Mouse (Mus musculus) CD4-positive naive resting alpha-beta T cell, adult 57 days (primary cell): ENCODE data around the gene Bola3. TPM values are rescaled to one million over a fixed set of nuclear protein-coding genes. Genes with fewer than 3 reads are reported as not detected.

ENCODE experiments used
- total RNA-seq: library from RNA; stranded (reverse); gene quantifications from one replicate; pipeline ENCODE4 v1.2.4, GENCODE M21; 2023

The Bola3 gene
- total RNA-seq: 28.4 TPM

GRCm38 (mm10) chr6:83348873-83349272, at the start of gene Bola3:
Bola3 (plus strand) TSS chr6:83349147.

DNA sequence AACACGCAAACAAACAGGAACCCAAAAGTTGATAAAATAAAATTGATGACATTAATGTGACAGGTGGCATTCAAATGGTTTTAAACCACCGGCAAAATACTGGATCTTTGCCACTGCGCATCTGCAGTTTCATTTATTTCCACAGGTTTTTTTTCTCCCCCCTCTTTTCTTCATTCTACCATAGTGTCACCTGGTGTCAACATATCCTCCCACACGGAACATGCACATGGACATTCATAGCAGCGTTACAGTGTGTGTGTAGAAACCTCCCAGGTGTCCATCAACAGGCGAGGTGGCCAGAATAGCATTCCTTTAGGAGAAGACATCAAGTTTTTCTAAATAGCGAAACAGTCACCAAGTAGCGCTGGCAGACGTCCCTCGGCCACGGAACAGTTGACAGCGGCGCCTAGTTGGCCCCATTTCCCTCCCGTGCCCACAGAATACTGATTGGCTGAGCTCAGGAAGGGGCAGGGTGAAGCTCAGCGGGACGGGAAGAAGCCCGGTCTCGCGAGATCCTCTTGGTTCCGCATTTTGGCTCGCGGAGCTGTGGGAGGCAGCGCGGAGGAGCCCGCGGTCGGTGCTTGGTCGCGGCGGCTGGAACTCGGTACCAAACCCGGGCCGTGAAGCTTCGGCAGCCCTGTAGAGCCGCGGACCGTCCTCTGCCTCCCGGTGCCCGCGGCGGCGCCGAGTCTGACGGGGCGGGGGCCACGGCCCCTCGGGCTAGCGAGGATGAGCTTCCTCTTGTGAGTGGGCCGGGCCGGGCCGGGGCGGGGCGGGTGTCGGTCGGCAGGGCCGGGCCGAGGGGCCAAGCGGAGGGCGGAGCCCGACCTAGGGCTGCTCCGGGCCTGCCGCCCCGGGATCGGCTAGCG, 23.2 kb upstream of the Bola3 start, which contains the start of the genes Mthfd2 and Mob1a:
Mthfd2 (minus strand) TSS at position 384 of the 869 bp plus-strand sequence.
Mob1a (plus strand) TSS at position 492 of the 869 bp plus-strand sequence.

Other genes starting within 250 kb of the Bola3 start
- gene Ccdc142, start 247.5 kb upstream of the Bola3 start, total RNA-seq: 12.8 TPM
- gene Gm42688, start 247.5 kb upstream of the Bola3 start, total RNA-seq: 8.3 TPM
- gene Mrpl53, start 240.1 kb upstream of the Bola3 start, total RNA-seq: 28.2 TPM
- gene Mogs, start 233.7 kb upstream of the Bola3 start, total RNA-seq: 34.1 TPM
- 41.6 TPM for gene Wbp1, start 227.6 kb upstream of the Bola3 start, total RNA-seq
- gene Ino80b, start 223.7 kb upstream of the Bola3 start, total RNA-seq: 28.5 TPM
- gene Rtkn, start 213.7 kb upstream of the Bola3 start, total RNA-seq: not detected
- gene Wdr54, start 192.8 kb upstream of the Bola3 start, total RNA-seq: 0.53 TPM
- not detected for gene 1700003E16Rik, start 192.7 kb upstream of the Bola3 start, total RNA-seq
- gene Dctn1, start 183.2 kb upstream of the Bola3 start, total RNA-seq: 127 TPM
- not detected for gene Slc4a5, start 129.3 kb upstream of the Bola3 start, total RNA-seq
- 48.9 TPM for gene Mthfd2, start 23.2 kb upstream of the Bola3 start, total RNA-seq
- gene Mob1a, start 23.1 kb upstream of the Bola3 start, total RNA-seq: 97.1 TPM
- 191 TPM for gene Tet3, start 109.9 kb downstream of the Bola3 start, total RNA-seq
- 52.4 TPM for gene Dguok, start 157.8 kb downstream of the Bola3 start, total RNA-seq
- not detected for gene Actg2, start 187.1 kb downstream of the Bola3 start, total RNA-seq
- gene Stambp, start 223.6 kb downstream of the Bola3 start, total RNA-seq: 20.4 TPM